Mouse (Mus musculus) CH12.LX (cell line): ENCODE results near the gene Casp3. TPM values are rescaled to one million over a fixed set of nuclear protein-coding genes. Genes with fewer than 3 reads are reported as not detected.

ENCODE experiments used
- DNase-seq: peaks from one replicate; pipeline ENCODE4 v3.0.0-alpha.2; 2013; ENCODE audit errors: extremely low read depth
- H3K27ac ChIP-seq: 2 replicates; pipeline ENCODE4 v1.5.1; 2012; ENCODE audit warnings: low read depth, mild to moderate bottlenecking, control low read depth, moderate library complexity; ENCODE audit not compliant: insufficient read depth
- H3K27me3 ChIP-seq: replicated peaks from 2 replicates; pipeline ENCODE3; 2012; ENCODE audit warnings: inconsistent platforms
- H3K36me3 ChIP-seq, 2 experiments: replicated peaks in 1 of 2; 2 replicates each; pipeline versions ENCODE3 to v1.6.1; 2012; ENCODE audit warnings: inconsistent platforms in 1 of 2, low read length in 1 of 2, mild to moderate bottlenecking in 1 of 2, mixed read lengths in 1 of 2, moderate library complexity in 1 of 2; ENCODE audit not compliant: control insufficient read depth in 1 of 2, insufficient read depth in 1 of 2
- H3K4me1 ChIP-seq, 2 experiments: 2 replicates each; pipeline ENCODE4 v1.6.1; 2012; ENCODE audit warnings: inconsistent platforms in 1 of 2, moderate library complexity in 1 of 2; ENCODE audit not compliant: insufficient read depth in 2 of 2, control insufficient read depth in 1 of 2
- H3K4me2 ChIP-seq: 2 replicates; pipeline ENCODE4 v1.6.1; 2012; ENCODE audit warnings: low read depth, mild to moderate bottlenecking, control low read depth; ENCODE audit not compliant: poor library complexity, insufficient read depth, severe bottlenecking
- H3K4me3 ChIP-seq, 3 experiments: fragments of 150-350 bp in 1 of 3; sonication (generic) in 1 of 3; replicated peaks in 1 of 3; 2 replicates each; pipeline versions ENCODE3 to v1.5.1; 2011 to 2012; ENCODE audit warnings: low read depth in 2 of 3, low read length in 2 of 3, mild to moderate bottlenecking in 2 of 3, moderate library complexity in 2 of 3, control low read depth in 1 of 3, improper control_type of control experiment in 1 of 3, inconsistent platforms in 1 of 3, mixed read lengths in 1 of 3; ENCODE audit not compliant: poor library complexity in 1 of 3
- H3K79me2 ChIP-seq: replicated peaks from 2 replicates; pipeline ENCODE4 v1.6.1; 2012; ENCODE audit warnings: mild to moderate bottlenecking, moderate library complexity; ENCODE audit not compliant: control insufficient read depth, poor library complexity, insufficient read depth, severe bottlenecking; ENCODE audit errors: extremely low read depth
- H3K9ac ChIP-seq: 2 replicates; pipeline ENCODE4 v1.6.1; 2012; ENCODE audit warnings: low read depth, mild to moderate bottlenecking, control low read depth, moderate library complexity; ENCODE audit not compliant: insufficient read depth
- H3K9me3 ChIP-seq: replicated peaks from 2 replicates; pipeline ENCODE3; 2012; ENCODE audit warnings: low read length, inconsistent platforms, mixed read lengths
- CHD2 ChIP-seq: IDR thresholded peaks from 2 replicates; pipeline ENCODE4 v1.6.1; 2011; ENCODE audit warnings: low read length, improper control_type of control experiment
- CTCF ChIP-seq, 2 experiments: IDR thresholded peaks in 1 of 2; conservative IDR thresholded peaks in 1 of 2; 2 replicates each; pipeline ENCODE4 v1.5.1; 2011 to 2012; ENCODE audit warnings: low read depth in 2 of 2, low read length in 2 of 2, improper control_type of control experiment in 1 of 2, inconsistent platforms in 1 of 2, mild to moderate bottlenecking in 1 of 2, moderate library complexity in 1 of 2
- ELF1 ChIP-seq: IDR thresholded peaks from 2 replicates; pipeline ENCODE4 v1.6.1; 2014; ENCODE audit warnings: low read depth, mild to moderate bottlenecking, inconsistent platforms, low read length, improper control_type of control experiment
- EP300 ChIP-seq: IDR thresholded peaks from 2 replicates; pipeline ENCODE4 v1.6.1; 2011; ENCODE audit warnings: low read length, improper control_type of control experiment
- ETS1 ChIP-seq: conservative IDR thresholded peaks from 2 replicates; pipeline ENCODE4 v1.6.1; 2012; ENCODE audit warnings: low read depth, mild to moderate bottlenecking, inconsistent platforms, low read length, improper control_type of control experiment, moderate library complexity
- GABPA ChIP-seq: IDR thresholded peaks from 2 replicates; pipeline ENCODE4 v1.6.1; 2012; ENCODE audit warnings: low read depth, low read length, improper control_type of control experiment, inconsistent platforms; ENCODE audit not compliant: insufficient replicate concordance
- JUN ChIP-seq: IDR thresholded peaks from 2 replicates; pipeline ENCODE4 v1.6.1; 2011; ENCODE audit warnings: low read depth, mild to moderate bottlenecking, low read length, improper control_type of control experiment, moderate library complexity; ENCODE audit not compliant: insufficient read depth
- JUND ChIP-seq: conservative IDR thresholded peaks from 2 replicates; pipeline ENCODE4 v1.6.1; 2011; ENCODE audit warnings: low read depth, low read length, improper control_type of control experiment
- KAT2A ChIP-seq: IDR thresholded peaks from 2 replicates; pipeline ENCODE4 v1.6.1; 2012; ENCODE audit warnings: low read length, improper control_type of control experiment, inconsistent platforms; ENCODE audit not compliant: insufficient replicate concordance
- MAX ChIP-seq: IDR thresholded peaks from 2 replicates; pipeline ENCODE4 v1.6.1; 2011; ENCODE audit warnings: low read length, improper control_type of control experiment
- MAZ ChIP-seq: IDR thresholded peaks from 2 replicates; pipeline ENCODE4 v1.6.1; 2012; ENCODE audit warnings: low read depth, mild to moderate bottlenecking, inconsistent platforms, low read length, improper control_type of control experiment, moderate library complexity
- MXI1 ChIP-seq: IDR thresholded peaks from 2 replicates; pipeline ENCODE4 v1.6.1; 2011; ENCODE audit warnings: mild to moderate bottlenecking, low read depth, low read length, improper control_type of control experiment
- NELFE ChIP-seq: IDR thresholded peaks from 2 replicates; pipeline ENCODE4 v1.6.1; 2011; ENCODE audit warnings: low read depth, low read length, improper control_type of control experiment
- NRF1 ChIP-seq: IDR thresholded peaks from 2 replicates; pipeline ENCODE4 v1.6.1; 2014; ENCODE audit warnings: low read depth, mild to moderate bottlenecking, inconsistent platforms, low read length, improper control_type of control experiment, moderate library complexity
- PAX5 ChIP-seq: IDR thresholded peaks from 2 replicates; pipeline ENCODE4 v1.6.1; 2012; ENCODE audit warnings: low read length, inconsistent platforms, mixed read lengths
- POLR2A ChIP-seq: IDR thresholded peaks from 2 replicates; pipeline ENCODE4 v1.6.1; 2011; ENCODE audit warnings: low read depth, mild to moderate bottlenecking, improper control_type of control experiment, low read length
- RCOR1 ChIP-seq: conservative IDR thresholded peaks from 2 replicates; pipeline ENCODE4 v1.6.1; 2012; ENCODE audit warnings: low read depth, mild to moderate bottlenecking, inconsistent platforms, low read length, improper control_type of control experiment
- TBP ChIP-seq: conservative IDR thresholded peaks from 2 replicates; pipeline ENCODE4 v1.6.1; 2011; ENCODE audit warnings: low read depth, low read length, improper control_type of control experiment
- TCF12 ChIP-seq: IDR thresholded peaks from 2 replicates; pipeline ENCODE4 v1.6.1; 2014; ENCODE audit warnings: low read depth, mild to moderate bottlenecking, inconsistent platforms, low read length, improper control_type of control experiment
- UBTF ChIP-seq: IDR thresholded peaks from 2 replicates; pipeline ENCODE4 v1.6.1; 2012; ENCODE audit warnings: low read depth, mild to moderate bottlenecking, inconsistent platforms, low read length, improper control_type of control experiment, moderate library complexity
- USF1 ChIP-seq: IDR thresholded peaks from 2 replicates; pipeline ENCODE4 v1.6.1; 2014; ENCODE audit warnings: low read depth, mild to moderate bottlenecking, inconsistent platforms, low read length, improper control_type of control experiment
- USF2 ChIP-seq: conservative IDR thresholded peaks from 2 replicates; pipeline ENCODE4 v1.6.1; 2011; ENCODE audit warnings: low read depth, low read length, improper control_type of control experiment
- ZC3H11A ChIP-seq: IDR thresholded peaks from 2 replicates; pipeline ENCODE4 v1.6.1; 2012; ENCODE audit warnings: low read depth, mild to moderate bottlenecking, inconsistent platforms, low read length, improper control_type of control experiment
- dilution Hi-C: fragments of 300-500 bp; cut with MboI; formaldehyde crosslinking; loops from 2 replicates; pipeline ENCODE4 v1.14.3; 2020; ENCODE audit warnings: low sequenced_read_pairs; ENCODE audit not compliant: extremely low pct_unique_long_range_greater_than_20kb, extremely low pct_ligation_motif_present
- in situ Hi-C: fragments of 300-500 bp; cut with MboI; formaldehyde crosslinking; loops from 3 replicates; pipeline ENCODE4 v1.14.3; 2019; ENCODE audit warnings: low sequenced_read_pairs, low pct_ligation_motif_present, low pct_unique_long_range_greater_than_20kb, mixed read lengths
- polyA plus RNA-seq: library from polyadenylated mRNA; unstranded; fragments of >175 nt; gene quantifications from 2 replicates; pipeline ENCODE4 v1.2.1, GENCODE M21; 2012; ENCODE audit warnings: low read depth; ENCODE audit not compliant: insufficient read length
- total RNA-seq, 2 experiments: library from RNA; depleted of rRNA; stranded (reverse); fragments of 300-350 nt in 1 of 2; fragments of >200 nt in 1 of 2; gene quantifications; 2 replicates each; pipeline ENCODE4 v1.2.3; 2012 to 2014

Gene Casp3
- total and polyA plus RNA-seq, 3 experiments, result 43.7 to 105 (median 70.0) TPM

DNA sequence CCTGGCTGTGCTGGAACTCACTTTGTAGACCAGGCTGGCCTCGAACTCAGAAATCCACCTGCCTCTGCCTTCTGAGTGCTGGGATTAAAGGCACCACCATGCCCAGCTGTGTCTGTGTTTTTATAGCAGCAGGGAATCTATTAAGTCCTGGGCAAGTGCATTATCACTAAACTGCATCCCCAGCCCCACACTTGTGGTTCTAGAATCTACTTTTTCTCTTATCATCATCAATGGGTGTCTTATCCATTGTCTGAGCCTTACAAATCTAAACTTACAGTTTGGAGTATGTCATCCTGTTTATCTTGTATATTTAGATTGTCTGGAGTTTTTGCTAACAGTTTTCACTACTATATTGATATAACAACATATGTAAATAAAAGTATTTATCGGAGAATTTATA, 28.4 kb upstream of the Casp3 start:
- no peak for DNase-seq
- TF ChIP-seq MXI1 (no peak), ETS1 (no peak), PAX5 (no peak), UBTF (no peak), JUND (no peak), RCOR1 (no peak), KAT2A (no peak), TCF12 (no peak), NELFE (no peak), MAX (no peak), EP300 (no peak), USF1 (no peak), MAZ (no peak)
- Histone ChIP-seq H3K36me3 (peaks cover 23 to 50% of the 10 kb centered on the region in 2 experiments), H3K79me2 (no peaks in the 10 kb centered on the region), H3K9me3 (no peaks in the 10 kb centered on the region), H3K27me3 (no peaks in the 10 kb centered on the region), H3K4me2 (no peak overlapping the region), H3K4me3 (no peak overlapping the region), H3K27ac (no peak overlapping the region), H3K4me1 (peaks cover 0 to 6% of the 10 kb centered on the region in 2 experiments; a peak in 1 of 4 replicates), H3K9ac (no peak overlapping the region)
- dilution Hi-C loops (no loop called here), in situ Hi-C loops (no loop called here)

DNA sequence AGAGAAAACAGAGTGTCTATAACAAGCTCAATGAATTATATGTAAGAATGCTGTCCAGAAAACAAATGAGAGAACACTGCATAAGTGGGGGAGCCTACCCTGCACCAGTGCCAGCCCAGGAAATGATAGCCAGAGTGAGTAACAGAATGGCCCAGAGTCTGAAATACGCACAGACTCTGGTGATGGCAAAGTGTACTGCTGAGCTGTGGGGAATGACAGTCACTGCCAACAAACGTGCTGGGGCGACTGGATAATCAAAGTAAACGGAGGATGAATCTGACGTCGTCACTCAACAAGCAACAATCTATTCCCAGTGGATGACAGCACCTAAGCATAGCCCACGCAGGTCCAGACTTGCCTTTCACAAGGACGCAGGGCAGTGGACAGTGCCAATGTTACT, 24.0 kb upstream of the Casp3 start:
- no peak overlapping the region for H3K9ac ChIP-seq
- H3K4me3 ChIP-seq, result no peak overlapping the region
- H3K9me3 ChIP-seq, result no peaks in the 10 kb centered on the region
- no peak overlapping the region for H3K27ac ChIP-seq
- in situ Hi-C loops, result no loop called here
- H3K36me3 ChIP-seq, result peaks cover 21 to 49% of the 10 kb centered on the region in 2 experiments
- dilution Hi-C loops, result no loop called here
- no peaks in the 10 kb centered on the region for H3K79me2 ChIP-seq
- peaks cover 13 to 20% of the 10 kb centered on the region in 2 experiments for H3K4me1 ChIP-seq
- no peak for DNase-seq
- TF ChIP-seq KAT2A (no peak), RCOR1 (no peak), GABPA (no peak), JUN (no peak), ZC3H11A (no peak), TBP (no peak), NRF1 (no peak), POLR2A (no peak), USF2 (no peak), USF1 (no peak), CHD2 (no peak), CTCF (conservative IDR thresholded peaks at IDR 0.05 in 1 of 2, IDR thresholded peaks at IDR 0.05 in 1 of 2; ENCODE audit: low read depth in 2 of 2, low read length in 2 of 2) (no peak), ETS1 (no peak), TCF12 (no peak), ELF1 (no peak)
- TF ChIP-seq, all 38 proteins: peak for 0
- H3K27me3 ChIP-seq, result no peaks in the 10 kb centered on the region
- no peak overlapping the region for H3K4me2 ChIP-seq
